Mouse (Mus musculus): ENCODE data around the gene Fads1.
"Not testable (repeated sequence)": the region's sequence is repeated elsewhere in the genome, so short reads cannot be mapped to it uniquely, and the experiment has no call there.

Fads1 gene

DNA sequence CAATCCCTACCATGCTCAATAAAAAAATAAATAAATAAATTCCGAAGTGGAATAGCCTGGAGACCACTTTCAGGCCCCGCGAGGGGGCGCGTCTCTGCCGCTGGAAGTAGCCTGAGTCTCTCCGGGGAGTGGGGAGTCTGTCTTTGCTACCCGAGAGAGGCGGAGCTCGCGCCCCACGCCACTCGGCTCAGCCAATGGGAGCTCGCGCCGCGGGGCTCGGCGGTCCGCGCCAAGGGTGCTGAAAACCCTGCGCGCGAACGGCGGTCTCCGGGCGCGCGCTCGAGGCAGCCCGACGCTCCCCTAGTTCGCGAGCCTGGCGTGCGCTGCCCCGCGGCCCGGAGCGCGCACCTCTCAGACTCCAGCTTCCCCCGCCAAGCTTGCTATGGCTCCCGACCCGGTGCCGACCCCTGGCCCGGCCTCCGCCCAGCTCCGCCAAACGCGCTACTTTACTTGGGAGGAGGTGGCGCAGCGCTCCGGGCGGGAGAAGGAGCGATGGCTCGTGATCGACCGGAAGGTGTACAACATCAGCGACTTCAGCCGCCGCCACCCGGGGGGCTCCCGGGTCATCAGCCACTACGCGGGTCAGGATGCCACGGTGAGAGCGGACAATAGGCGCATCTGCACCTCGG, at the start of gene Fads1:
Fads1 (plus strand) TSS at position 219 of the 629 bp plus-strand sequence.
- DNase-seq, result peak; percentile 94 to 96

DNA sequence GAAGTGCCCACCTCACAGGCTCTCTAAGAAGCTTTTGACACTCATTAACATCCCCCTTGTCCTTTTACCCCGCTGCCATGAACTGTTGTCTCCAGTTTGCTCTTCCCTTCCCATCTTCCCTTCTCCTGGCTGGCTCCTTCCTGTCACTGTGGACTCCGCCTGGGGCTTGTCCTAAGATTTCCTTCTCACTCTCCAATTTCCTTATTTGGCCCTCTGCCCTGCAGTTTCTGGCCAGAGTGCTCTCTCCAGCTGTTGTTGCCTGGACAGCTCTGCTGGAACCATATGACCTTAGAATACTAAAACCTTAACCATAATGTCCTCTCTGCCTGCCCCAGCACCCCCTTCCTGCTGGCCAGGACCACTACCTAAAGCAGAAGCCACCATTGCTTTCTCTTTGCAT, 48.0 kb upstream of the Fads1 start:
- DNase-seq, result peak; percentile 13 to 20

DNA sequence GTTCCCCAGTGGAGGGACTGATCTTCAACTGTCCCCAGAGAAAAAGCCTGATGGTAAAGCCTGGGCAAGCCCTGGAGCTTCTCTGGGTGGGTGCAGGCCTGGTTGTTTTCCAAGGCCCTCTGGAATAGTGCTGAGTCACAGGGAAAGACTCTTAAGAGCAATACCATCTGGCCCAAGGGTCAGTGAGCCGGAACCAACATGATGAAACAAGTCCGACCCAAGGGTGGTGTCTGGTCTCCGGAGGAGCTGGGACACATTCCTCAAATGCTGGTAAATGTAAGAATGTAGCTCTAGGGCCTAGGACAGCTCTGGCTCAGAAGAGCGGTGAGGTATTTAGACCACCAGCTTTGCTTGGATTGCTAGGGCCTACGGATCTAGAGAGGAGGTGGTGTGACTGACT, 45.3 kb upstream of the Fads1 start:
- DNase-seq, result no peak

DNA sequence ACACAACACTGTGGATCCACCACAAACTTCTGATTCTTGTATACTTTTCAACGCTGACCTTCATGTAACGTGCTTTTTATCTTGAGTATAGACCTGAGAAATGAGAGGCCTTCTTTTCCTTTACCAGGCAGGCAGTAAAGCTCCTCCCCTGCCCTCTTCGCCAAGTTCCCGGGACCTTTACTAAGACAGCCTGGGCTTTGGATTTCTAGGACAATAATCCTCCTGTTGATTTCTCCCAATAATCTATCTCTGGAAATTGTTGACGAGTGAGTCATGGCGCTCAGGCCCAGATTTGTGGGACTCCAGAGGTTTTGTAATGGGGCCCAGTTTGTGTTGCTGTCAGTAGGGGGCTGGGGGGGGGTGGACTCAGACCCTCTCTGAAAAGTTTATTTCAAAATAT, 43.0 kb upstream of the Fads1 start:
- DNase-seq, result no peak

DNA sequence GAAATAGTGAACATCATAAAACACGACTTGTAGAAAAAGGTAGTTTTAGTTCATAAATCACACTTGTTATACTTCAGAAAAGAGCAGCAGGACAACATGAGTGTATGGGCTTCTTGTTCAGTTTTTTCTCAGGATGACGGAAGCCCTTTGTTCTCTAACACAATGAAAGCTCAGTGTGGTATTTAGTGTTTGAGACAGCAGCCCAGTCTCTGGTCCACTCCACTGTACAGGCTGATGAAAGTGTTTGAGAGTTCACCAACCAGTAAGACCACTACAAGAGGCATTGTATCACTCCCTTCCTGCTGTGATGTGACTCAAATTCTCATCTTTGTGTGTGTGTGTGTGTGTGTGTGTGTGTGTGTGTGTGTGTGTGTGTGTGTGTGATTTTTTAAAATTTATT, 39.0 kb upstream of the Fads1 start:
- DNase-seq, result no peak

DNA sequence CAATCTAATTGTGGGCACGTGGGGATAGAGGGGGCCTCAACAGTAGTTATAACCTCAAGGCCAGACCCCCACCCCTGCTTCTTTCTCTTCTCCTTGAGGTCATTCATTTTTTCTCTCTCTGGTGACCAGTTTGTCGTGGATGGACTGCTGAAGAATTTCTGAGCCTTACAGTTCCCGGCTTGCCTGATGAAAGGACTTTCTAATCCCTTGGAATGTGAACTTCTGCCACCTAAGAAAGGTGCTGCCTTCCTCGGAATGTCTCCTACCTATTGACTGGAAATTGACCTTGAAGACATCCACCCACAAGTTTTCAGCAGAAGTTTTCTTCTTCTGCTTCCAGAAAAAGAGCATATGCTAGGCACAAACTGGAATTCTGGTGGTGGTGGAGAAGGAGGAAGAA, 38.2 kb upstream of the Fads1 start:
- no peak for DNase-seq

DNA sequence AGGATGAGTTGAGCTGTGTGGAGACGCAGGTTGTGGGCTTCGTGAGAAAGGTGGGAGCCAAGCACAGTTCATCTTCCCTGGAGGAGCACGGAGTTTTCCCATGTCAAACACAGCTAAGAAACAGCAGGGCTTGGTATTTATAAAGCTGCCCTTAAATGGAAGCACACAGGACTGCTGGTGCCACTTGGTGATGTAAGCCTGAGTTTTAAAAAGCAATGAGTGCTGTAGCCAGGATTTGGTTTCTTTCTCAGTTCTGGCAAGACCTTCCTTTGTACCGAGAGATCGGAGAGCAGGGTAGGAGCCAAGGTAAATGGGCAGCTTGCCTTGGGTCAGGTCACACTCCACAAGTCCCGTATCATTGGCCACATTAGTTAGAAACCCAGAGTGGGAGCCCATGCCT, 34.1 kb upstream of the Fads1 start:
- DNase-seq, result no peak

DNA sequence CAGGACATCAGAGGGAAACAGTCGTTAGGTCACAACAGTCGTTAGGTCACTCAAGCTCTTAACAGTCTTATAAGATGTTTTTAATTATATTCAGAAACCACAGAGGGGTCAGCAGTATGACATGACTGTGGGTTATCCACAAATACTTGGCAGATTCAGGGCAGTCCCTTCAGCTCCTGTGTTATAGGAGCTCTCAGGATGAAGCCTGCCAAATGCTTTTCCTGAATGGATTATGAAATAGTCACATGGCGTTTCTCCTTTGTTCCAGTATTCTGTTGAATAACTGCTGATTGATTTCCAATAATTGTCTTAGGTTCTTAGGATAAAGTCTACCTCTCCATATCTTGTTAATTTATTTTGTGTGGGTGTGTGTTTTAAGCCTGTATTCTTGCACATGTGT, 33.5 kb upstream of the Fads1 start:
- DNase-seq, result no peak

DNA sequence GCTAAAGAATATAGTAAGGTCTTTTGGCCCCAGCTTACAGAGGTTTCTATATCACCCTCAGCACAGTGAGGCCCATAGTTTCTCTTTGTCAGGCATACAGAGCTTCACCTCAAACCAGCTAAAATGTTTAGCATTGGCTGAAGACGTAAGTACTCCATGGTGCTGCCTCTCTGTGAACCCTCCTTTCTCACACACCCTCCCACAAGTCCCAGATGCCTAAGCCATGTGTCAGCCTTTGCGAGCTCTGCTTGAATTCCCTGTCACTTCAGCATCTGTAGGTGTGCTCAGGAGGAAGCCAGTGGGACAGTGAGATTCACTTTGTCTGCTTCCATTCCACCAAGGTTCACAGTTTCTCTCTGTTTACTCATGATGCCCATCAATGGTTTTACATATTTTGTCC, 25.0 kb upstream of the Fads1 start:
- no peak for DNase-seq

DNA sequence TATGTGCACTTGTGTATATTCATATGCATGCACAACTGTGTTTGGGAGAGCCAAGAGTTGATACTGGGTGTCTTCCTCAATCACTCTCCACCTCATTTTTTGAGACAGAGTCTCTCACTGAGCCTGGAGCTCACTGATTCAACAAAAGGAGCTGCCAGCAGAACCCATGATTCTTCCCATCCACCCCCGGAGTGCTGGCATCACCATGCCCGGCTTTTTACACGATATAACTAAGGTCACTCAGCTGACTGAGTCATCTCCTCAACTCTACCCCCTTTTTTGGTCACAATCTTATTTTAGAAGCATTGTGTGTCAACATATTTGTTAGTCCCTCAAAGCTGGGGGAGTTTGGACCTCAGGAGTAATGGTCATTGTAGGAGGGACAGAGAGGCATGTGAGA, 18.8 kb upstream of the Fads1 start:
- no peak for DNase-seq

DNA sequence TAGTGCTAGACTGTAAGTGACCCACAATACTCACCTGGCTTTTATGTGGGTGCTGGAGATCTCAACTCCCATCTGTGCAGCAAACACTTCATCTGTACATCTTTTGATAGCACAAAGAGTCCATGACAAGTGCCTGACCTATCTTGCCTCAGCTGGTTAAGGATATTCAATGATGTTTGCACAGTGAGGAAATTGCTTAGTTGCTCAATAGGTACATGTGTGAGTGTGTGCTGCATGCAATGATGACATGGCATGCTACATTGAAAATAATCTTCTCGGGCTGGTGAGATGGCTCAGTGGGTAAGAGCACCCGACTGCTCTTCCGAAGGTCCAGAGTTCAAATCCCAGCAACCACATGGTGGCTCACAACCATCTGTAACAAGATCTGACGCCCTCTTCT, 16.8 kb upstream of the Fads1 start:
- not testable (repeated sequence) for DNase-seq

DNA sequence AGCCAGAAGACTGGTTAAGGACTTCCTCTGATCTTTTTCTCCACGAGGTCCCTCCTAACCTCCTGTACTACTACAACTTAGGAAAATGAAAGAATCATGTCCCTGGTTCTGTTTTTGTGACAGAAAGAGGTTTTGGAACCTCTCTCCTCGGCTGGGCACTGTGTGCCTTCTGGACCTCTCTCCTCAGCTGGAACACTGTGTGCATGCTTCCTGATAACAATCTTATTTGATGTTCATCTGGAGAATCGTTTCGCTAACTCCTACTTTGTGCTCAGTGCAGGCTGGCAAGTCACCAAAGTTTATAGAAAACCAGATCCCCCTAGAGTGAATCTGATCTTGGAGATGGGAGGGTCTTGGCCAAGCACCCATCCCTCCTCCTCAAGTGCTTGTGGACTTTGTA, 15.6 kb upstream of the Fads1 start:
- no peak for DNase-seq

DNA sequence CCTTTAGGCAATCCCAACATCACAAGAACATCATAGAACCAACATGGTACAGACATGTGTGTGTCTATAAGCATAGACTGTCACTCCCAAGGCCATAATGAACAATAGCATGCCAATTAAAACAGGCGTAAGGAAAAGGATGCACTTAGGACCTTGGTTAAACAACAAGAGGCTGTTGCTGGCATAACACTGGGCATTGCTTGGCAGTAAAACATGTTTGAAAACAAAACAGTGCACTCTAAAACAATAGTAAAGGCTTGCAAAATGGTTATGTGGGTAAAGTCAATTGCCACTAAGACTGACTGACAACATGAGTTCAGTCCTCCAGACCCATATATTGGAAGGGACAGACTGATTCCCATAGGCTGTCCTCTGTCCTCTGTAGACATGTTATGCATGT, 14.7 kb upstream of the Fads1 start:
- no peak for DNase-seq

DNA sequence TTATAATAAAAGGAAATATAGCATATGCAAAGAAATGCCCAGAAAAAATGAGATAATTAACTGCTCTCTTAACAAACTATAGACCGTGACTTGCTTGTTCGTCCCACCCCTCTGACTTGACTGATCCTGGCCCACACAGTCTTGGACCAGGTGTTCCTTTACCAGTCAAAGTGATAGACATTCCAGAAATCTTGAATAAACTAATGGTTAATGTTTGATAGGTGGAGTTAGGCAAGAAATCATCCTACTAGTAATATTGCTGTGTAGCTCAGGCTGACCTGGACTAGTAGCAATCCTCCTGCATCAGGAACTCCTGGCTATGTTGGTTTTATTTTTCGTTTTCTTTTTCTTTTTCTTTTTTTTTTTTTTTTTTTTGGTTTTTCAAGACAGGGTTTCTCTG, 14.2 kb upstream of the Fads1 start:
- DNase-seq, result no peak

DNA sequence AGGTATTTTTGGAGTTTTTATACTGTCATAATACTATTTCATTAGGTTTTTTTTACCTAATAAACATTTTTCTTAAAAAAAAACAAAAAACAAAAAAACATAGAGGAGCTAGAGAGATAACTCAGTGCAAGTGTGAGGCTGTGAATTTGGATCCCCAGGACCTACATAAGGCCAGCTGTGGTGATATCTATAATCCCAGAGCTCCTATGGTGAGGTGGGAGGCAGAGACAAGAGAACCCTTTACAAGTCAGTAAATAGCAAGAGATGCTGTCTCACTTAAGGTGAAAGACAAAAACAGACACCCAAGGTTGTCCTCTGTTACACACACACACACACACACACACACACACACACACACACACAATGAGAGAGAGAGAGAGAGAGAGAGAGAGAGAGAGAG, 13.5 kb upstream of the Fads1 start:
- DNase-seq, result no peak

DNA sequence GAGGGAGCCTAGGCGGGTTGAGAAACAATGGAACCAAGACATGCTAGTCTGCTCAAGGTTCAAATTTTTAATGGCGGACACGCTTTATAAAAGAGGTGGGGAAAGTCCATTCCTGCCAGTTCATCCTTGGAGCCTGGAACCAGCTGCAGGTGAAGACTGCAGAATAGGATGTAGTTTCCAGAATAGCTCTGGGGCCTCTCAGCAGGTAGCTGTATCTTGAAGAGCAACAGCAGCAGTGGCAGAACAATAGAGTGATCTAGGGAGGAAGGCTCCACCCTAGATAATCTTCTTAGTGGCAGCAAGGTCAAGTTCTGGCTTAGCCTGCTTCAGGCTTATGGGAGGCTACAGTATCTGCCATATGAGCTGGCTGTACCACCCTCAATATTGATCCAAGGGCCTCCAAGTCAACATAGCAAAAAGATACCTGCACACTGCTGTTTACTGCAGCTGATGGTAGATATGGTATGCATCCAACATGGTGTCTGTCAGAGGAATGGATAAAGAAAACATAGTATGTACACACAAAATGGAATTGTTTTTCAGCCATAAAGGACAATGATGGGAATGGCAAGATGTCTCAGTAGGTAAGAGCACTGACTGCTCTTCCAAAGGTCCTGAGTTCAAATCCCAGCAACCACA, 12.9 kb upstream of the Fads1 start:
- not testable (repeated sequence) for DNase-seq

DNA sequence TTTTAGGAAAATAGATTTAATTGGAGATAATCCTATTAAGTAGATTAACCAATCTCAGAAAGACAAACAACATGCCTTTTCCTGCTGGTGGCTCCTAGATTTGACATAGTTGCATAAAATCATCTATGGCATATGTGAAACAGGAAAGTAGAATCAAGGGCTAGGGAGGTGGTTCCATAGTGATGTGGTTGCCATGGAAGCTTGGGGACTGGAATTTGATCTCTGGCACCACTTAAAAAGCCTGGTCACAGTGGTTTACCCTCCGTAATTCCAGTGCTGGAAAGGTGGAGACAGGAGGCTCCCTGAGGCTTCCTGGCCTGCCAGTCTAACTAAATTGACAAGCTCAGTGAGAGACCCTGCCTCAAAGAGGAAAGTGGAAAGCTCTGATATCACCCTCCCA, 12.2 kb upstream of the Fads1 start:
- DNase-seq, result no peak

DNA sequence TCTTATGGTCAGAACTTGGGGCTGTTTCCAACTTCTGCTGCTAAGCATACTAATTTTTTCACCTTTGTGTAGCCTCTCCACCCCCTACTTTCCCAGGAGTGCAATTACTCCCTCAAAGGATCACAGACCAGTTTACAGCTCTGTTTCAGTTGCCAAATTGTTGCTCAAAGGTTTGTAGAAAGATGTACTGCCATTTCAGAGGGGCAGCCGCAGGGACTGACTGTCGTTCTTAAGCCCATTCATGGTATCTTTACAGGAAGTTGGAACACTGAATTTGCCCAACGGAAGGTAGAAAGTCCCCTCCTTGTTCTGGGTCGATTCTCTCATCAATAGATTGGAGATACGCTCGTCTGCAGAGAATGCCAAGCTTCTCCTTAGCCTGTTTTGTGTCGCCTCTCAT, 11.3 kb upstream of the Fads1 start:
- DNase-seq, result no peak

DNA sequence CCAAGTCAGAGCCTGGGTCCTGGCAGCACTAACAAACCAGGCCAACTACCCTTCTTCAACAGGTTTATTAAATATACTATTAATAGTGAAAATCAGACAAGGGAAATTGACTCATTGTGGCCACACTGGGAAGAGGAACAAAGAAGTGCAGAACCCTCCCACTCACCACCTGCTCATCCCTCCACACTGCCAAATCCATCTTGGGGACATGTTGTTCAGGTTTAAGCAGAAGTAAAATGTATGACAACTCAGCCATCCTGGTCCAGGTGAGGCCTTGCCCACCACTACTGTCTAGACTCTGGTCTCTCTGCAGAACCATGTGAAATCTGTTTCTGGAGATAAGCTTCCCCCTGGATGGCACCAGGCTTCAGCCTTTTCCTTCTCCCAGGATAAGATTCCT, 10.8 kb upstream of the Fads1 start:
- no peak for DNase-seq

DNA sequence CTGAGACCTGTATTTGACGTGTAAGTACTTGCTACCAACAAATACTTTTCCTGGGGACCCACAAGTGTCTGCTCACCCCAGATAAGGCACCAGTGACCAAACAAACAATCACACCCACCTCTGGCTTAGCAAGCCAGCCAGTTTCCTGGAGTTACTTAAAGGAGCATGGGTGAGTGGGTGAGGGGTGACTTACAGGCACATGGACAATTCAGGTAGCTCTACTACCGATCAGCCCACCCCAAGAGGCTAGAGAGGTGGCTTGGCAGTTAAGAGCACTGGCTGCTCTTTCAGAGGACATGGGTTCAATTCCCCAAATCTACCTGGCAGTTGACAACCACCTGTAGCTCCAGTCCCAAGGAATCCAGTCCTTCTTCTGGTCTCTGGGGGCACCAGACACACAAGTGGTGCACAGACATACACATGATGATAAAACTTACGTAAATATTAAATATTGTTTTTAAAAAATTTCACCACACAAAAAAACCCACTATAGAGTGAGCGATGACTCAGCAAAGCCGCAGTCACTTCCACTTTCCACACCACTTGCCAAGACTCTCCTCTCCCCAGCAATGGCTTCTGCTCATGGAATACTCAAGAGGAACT, 9.5 kb upstream of the Fads1 start:
- no peak for DNase-seq

DNA sequence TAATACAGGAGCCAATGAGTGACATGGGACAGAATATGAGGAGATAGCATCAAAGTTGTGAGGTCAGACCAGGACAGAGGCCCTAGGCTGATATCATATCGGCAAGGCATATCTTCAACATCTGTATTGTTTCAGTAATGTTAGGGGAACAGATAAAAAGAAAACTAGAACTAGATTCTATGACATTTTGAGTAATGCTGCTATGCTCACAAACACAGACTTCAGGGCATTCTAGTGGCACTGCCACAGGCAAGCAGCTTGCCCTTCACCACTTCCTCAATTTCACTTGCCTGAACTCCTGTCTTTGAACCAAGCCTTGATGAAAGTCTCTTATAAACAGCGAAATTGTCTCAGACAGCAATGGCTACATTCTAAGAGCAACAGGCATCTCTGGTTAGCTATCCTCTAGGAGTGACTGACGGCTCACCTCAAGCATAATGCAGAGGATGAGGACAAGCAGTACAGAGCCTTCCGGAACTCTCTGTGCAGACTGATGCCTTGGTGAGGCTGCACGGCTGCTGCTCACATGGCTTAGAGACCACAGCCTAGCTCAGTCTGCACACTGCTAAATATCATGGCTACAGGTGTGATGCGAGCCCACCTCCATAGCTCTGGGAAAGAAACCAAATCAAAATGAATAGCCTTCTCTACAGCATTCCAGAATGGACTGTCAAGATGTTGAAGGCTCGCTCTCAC, 8.7 kb upstream of the Fads1 start:
- DNase-seq, result no peak

DNA sequence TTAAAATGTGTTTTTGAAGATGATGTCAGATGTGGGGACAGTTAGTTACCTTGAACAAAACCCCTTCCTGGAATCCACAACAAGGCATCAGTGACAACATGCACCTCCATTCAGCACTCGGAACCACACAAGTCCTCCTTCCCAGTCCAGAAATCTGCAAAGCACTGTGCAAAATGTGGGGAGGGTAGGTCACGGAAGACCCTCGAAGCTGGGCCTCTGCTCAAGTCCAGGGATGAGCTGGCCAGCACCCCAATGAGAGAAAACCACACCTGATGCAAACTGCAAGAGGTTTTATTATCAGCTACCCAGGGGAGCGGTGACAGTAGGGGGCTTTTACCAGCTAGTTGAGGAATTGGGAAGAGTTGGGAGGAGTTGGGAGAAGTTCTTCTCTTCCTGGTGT, 7.7 kb upstream of the Fads1 start:
- no peak for DNase-seq

DNA sequence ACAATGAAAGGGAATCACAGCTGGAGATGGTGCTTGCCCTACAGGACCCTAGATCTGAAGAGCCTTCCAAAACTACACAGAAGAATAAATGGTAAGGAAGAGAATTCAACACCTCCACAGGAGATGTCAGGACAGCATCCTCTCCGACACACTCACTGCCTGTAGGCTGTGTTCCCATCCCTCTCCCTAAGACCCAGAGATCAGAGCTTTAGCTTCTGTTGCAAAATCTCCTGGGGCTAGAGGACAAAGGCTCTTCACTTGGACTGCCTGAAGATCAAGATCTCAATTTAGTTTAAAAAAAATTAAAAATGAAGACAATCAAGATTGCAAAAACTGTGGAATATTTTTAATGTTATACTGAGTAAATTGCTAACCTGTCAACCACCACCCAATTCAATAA, 6.2 kb upstream of the Fads1 start:
- DNase-seq, result no peak

DNA sequence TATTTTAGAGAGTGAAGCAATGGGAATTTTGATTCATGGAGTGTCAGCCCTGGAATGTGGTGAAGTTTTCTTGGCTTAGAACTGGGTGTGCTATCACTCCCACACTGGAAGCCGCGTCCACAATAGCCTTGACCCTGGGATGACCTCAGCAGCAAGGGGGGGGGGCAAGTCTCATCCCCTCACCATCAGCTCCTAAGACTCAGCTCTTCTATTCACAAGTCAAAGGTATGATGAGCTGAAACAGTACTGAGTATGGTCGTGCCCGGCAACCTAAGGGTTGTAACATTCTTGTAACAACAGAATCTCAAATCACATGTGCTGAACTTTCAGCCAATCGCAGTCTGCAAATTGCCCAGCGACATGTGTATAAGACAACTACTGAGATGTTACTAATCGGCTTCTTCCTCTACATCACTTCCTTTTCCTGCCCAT, 5.7 kb upstream of the Fads1 start:
- DNase-seq, result no peak
